Mouse (Mus musculus) erythroblast, adult 5-6 weeks (primary cell): ENCODE data around the gene Pcyt2. TPM values are rescaled to one million over a fixed set of nuclear protein-coding genes. Genes with fewer than 3 reads are reported as not detected.
A peak's percentile ranks its signal among the peaks of the same experiment; 100 is the strongest.
"Not testable (repeated sequence)": the region's sequence is repeated elsewhere in the genome, so short reads cannot be mapped to it uniquely, and the experiment has no call there.

Source experiments
- ATAC-seq: replicated peaks from 2 replicates; pipeline ENCODE4 v1.8.0; 2016; ENCODE audit warnings: moderate number of reproducible peaks, mild to moderate bottlenecking, moderate TSS enrichment, inconsistent platforms; ENCODE audit not compliant: poor library complexity, low FRiP score, severe bottlenecking
- total RNA-seq, 2 experiments: library from RNA; stranded (forward) in 1 of 2; stranded (reverse) in 1 of 2; fragments of 150-400 nt in 1 of 2; fragments of 200-764, 138-1000 nt in 1 of 2; gene quantifications; 2 replicates each; pipeline versions ENCODE4 v1.2.3 to v1.2.4; 2015 to 2017; ENCODE audit warnings: low replicate concordance in 2 of 2

Pcyt2 gene
- total RNA-seq, 2 experiments from 2014 or later, result 7.7 to 39.8 TPM

DNA sequence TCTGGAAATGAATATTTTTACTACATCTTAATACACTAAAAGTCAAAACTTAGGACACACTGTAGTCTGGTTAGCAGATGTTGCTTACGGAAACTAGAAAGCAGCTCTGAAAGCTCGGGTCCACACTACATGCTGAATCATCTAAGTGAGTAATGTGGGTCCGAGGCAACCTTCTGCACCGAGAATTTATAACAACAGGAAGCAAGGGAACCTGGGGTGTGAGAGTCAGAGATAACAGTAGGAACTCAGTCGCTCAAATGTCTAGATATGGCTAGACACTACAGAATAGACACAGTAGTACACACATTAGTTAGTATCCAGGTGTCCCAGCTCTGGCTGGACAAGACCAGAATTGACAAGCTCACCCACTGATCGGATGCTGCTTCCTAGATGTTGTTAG, 29.2 kb downstream of the Pcyt2 start:
- no peak for ATAC-seq

DNA sequence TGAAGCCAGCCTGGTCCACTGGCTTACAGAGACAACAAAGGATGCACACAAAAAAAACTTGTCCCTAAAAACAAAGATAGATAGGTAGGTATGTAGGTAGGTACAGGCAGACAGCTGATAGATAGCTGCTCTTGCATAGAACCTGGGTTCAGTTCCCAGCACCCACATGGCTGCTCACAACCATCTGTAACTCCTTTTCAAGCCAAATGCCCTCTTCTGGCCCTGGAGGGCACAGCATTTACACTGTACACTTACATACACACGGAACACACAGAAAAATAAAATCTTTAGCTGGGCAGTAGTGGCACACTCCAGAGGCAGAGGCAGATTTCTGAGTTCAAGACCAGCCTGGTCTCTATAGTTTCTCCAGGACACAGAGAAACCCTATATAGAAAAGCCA, 33.8 kb downstream of the Pcyt2 start:
- no peak for ATAC-seq

DNA sequence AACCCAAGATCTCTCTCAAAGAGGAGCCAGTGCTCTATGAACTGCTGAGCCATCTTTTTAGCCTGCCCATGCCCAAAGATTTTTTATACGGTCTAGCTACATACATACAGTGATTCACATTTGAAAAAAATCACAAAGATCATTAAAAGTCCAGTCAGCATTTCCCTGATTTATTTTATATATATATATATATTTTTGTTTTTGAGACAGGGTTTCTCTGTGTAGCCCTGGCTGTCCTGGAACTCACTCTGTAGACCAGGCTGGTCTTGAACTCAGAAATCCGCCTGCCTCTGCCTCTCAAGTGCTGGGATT, 34.8 kb downstream of the Pcyt2 start:
- not testable (repeated sequence) for ATAC-seq

DNA sequence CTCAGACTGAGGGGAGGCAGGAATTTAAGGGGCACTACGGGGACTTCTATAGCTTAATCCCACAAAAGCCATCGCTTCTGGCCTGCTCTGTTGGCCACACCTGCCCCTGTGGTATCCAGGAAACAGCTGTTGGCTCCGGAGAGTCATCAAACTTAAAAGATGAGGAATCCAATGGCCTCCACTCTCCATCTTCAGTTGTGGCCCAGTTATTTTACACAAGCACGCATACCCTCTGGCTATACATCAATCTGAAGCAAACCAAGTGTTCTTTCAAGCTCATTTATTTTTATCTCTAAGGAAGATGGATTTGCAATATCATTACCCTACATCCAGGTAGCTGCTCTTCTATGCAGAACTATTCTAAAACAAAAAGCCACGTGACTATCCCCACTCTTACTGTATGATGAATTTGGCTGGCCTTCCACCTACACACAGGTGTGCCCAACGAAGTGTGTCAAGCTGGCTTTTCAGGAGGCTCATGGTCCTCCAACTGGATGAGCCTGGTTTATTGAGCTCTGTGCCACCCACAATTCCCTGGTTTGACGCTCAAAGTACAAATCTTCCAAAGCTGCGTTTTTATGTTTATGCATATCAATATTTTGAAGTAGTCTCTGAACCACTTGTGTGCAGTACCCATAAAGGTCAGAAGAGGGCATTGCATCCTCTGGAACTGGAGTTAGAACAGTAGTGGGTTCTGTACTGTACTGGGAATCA, 35.3 kb downstream of the Pcyt2 start:
- no peak for ATAC-seq

DNA sequence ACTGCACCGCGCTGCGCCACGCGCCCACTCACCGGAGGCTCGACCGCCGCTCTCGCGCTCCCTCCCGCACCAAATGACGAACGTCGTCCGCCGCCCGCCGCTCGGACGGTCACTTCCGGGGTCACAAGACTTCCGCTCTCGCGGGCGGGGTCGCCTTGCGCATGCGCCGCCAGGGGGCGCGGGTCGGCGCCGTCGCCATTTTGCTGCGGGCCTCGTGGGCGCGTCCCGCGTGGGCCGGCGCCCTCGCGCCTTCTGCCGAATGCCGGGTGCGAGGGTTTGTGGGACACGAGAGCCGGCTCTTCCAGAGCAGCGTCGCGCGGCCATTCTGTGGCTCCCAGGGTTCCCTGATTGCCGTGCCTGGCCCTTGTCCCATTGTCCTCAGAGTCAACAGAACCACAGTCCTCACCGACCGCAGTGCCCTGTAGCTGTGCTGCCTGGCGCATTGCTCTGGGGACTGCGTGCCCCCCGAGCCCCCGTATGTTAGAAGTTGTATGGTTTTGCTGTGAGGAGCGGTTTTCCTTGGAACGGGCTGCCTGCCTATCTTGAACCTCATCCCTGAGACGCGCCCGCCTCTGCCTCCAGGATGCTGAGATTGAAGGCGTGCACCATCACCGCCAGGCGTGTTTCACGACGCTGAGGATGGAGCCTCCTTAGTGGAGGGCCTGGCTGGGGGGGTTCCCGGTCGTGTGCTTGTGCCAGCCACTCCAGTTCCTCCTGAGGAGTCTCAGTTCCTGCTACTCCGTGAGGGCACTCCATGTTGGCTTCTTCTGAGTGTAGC, 36.1 kb downstream of the Pcyt2 start, which contains the start of gene Arhgdia:
Gene Arhgdia (minus strand): TSS at position 135 of the 778 bp plus-strand sequence.
- ATAC-seq, result peak; percentile 53

DNA sequence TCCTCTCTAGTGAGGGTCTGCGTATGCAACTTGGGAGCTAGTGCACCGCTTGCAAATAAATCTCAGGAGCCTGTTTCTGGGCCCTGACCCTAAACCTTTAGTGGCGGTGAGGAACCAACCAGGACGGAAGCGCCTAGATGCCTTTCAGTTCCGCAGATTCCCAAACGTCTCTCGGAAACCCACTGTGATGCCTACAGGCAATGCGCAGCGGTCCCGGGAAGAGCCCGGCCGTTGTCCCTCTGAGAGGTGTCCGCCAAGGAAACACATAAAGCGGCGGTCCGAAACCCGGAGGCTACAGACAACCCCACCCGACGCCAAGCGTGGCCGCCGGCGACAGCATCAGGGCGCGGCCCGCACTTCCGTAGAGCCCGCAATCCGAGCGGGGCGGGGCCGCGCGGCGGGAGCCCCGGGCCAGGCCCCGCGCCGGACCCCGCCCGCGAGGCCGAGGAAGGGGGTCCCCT, 36.8 kb downstream of the Pcyt2 start:
- peak; percentile 55 for ATAC-seq

DNA sequence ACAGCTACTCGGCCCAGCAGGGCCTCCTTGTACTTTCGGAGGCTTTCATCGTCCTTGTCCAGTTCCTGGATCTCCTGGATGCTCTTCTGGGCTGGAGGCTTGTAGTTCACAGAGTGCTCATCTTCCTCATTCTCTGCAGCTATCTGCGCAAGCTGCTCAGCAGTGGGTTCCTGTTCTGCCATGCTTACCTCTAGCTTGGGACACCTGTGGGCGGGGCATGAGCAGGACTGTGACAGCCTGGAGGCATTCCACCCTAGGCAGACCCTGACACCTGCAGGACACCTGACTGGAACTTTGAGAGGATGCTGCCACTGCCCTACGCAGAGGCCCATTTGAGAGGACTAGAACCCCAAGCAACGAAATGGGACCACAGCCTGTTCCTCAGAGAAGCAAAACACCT, 37.5 kb downstream of the Pcyt2 start:
- peak; percentile 11; the same call in 1 of the 2 replicates for ATAC-seq

DNA sequence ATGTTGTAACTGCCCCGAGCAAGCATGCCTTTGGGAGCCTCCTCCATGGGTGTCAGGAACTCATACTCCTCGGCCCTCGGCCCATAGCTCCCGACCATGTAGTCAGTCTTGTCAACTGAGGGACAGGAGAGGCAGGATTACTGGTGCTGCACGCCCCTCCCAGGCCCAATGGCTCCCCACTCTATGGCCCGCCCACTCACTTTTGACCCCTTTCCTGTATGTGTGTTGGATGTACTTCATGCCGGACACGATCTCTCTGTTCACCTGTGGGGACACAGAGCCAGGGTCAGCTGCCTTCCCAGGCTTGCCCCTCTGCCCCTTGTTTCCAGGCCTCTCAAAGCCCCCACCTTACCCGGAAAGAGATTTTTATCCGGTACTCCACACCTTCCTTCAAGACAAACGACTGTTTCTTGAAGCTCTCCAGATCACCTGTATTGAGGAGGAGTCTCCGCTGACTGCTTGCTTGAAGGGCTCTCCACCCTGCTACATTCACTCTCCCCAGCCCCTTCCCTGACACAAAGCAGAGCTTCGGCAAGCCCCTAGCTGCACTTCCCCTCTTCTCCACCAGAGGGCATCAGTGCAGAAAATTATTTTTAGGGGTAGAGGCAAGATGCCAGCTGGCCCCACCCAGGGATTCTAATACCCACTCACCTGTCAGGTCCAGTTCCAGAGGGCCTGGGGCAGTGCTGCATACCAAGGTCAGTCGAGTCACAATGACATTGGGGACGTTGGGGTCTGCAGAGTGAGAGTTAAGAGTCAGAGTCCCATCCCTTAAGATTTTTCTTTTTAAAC, 38.2 kb downstream of the Pcyt2 start:
- ATAC-seq, result peak; percentile 53

DNA sequence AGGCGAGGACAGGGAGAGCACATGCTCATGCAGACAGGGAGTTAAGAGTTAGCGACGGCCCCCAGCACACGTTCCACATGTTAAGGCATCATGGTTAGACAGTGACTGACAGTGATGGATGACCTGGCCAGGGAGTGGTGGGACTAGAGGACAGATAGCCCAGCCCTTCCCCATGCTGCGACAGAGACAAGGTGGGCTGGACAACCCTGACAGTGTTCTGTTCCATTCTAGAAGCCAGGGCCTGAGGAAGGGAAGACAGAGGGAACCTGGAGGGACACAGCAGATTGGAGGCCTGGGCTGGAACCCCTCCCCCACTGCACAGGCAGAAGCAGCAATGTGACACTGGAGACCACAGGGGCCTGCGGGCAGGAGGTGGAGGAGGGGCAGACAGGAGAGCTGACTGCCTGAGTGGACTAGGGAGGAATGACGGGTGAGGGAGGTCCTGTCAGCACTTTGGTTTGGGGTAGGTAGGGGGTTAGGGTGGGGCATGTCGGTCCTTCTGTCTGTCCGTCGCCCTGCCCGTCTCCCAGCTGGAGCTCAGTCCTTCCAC, 39.0 kb downstream of the Pcyt2 start:
- no peak for ATAC-seq

DNA sequence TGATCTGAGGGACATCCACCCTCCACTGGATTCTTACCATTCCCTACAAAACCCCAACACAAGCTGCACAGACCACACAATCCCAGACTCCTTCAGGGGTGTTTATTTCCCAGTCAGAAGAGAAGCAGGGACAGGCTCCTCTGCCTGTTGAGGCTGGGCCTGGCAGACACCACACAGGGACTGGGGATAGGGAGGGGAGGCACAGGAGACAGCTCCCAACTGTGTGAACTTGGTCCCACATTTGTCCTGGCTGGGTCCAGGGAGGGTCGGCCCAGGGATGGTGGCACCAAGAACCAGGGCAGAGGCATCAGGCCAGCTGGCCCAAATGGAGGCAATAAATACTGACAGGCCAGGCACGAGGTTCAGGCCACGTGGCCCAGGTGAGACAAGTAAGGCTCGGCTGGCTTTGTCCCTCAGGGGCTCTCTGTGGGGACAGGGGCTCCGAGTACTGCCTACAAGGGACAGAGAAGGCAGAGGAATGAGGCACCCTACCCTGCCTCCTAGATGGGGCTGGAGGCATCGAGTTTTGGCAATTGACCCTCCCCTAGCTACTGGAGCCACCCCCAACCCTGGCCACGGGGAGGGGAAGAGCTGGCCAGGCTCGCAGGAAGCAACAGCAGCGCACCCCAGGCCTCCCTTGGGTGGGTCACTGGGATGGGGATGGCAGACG, 39.6 kb downstream of the Pcyt2 start:
- no peak for ATAC-seq

DNA sequence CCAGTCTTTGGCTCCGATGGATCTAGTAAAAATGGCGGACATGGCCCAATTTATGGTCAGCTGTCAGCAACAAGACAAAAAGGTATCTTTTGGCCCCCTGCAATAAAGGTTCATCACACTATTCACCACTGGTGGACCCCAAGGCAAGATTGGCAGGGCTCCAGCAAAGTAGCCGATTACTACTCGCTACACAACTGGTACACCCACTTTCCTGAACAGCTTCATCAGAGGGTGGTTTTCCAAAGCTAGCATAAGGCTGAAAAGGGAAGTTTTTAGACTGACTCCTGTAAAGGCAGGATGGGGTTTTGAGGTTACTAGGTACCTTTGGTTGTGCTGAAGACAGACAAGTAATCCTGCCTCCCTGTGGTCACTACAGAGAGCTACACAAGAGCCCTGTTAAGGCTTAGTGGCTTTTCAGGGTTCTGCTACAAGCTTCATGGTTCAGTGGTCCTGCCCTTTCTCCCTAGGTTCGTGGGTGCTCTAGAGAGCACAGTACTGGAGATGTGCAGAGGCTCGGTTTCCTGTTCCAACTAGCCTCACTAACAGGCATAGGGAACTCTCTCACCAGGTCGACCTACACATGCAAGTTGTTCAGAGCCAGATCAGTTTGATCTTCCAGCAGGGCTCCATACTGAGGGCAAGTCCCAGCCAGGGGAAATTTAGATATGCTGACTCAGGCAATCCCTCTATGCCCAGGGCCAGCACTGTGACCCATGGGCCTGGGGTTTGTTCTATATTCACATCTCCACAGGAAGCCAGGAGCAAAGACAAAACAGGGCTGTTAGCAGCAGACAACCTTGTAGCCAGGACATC, 40.3 kb downstream of the Pcyt2 start:
- ATAC-seq, result no peak

DNA sequence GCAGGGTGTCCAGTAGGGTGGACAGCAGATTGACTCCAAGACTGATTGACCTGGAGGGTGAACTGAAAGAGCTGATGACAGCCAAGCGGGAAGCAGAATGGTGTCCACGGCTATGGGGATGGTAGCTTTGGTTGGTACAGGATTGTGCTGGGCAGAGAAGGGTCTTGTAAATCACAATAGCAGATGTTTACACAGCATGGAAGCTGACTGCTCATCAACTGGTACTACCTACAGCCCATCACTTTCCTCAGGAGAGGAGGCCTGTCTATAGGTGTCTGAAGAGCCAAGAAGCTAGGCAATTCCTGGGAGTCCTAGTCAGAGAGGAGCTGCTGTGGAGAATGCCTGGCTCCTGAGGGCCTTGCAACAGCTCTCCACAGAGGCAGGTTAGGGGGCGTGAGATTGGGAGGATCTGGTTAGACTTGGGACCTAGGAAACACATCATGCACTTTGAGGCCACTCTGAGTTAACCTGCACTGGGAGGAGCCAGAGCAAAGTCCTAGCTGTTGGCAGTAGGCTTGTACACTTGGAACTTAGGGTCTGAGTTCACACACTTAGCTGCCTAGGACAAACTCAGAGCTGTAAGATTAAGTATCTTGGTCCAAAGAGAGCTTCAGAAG, 41.3 kb downstream of the Pcyt2 start:
- ATAC-seq, result no peak

DNA sequence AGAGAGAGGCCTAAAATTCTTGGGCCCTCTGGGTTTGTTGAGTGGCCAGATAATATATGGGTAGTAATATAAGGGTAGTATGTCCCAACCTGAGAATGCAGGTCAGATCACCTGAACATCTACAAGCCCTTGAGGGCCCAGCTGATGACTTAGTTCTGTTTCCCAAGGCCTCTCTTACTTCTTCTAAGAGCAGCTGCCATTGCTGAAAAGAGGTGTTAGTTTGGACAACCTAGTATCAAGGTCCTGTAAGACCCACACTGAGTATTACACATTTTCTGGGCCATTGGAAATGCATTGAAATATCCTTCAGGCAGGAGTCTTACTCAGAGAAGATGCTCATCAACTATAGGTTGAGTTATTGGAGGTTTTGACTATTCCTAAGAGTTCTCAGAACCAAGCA, 41.8 kb downstream of the Pcyt2 start:
- no peak for ATAC-seq

DNA sequence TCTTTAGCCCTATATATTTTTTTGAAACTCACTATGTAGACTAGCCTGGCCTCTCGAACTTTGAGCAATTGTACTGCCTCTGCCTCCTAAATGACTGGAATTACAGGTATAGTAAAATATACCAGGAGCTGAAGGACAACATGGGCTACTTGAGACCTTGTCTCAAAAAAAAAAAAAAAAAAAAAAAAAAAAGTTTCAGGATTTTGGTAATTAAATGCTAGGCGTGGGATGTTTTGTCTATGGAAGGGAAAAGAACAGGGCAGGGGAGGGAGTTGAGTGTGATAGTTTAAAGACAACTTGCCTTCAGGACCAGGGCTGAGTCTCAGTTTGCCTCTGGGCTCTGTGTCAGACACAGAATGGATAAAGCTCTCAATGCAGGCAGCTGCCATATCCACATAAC, 42.7 kb downstream of the Pcyt2 start:
- no peak for ATAC-seq

DNA sequence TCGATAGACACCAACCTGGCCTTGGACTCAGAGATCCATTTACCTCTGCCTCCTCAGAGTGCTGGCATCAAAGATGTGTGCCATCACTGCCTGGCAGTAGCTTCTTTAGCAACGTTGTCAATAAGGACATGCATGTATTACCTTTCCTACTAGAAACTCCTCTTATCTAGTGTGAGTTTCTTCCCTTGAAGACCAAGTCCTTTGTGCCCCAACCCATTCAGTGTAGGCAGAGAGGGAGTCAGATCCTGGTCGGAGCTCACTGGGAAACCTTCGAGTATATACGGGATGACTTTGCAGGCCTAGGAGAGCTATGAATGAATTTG, 43.5 kb downstream of the Pcyt2 start:
- no peak for ATAC-seq

DNA sequence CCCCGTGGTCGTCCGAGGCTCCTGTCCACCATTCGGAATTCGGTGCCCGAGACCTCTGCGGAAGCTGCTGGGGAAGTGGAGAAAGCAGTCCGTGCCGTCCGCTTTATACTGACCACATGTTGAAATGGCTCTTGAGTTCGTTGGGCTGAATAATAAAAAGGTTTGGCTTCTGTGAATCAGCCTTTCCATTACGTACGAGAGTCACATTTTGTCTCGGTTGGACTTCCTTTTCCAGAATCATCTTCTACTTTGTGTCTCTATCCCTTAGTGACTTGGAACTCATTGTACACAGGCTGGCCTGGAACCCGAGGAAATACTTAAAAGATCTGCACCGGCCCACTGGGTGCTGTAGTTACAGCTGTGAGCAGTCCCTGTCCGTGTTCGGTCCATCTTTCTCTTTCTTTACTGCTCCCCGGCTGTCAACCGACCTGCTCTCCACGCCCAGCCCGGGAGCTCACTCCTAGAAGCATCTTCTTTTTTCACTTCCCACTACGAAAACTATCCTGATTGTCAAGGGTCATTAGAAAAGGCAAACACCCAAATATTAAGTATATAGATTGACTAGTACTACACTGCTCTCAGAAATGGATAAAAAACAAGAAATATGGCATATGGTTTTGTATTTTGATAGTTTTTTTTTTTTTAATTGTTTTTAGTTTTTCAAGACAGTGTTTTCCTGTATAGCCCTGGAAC, 44.0 kb downstream of the Pcyt2 start:
- no peak for ATAC-seq

DNA sequence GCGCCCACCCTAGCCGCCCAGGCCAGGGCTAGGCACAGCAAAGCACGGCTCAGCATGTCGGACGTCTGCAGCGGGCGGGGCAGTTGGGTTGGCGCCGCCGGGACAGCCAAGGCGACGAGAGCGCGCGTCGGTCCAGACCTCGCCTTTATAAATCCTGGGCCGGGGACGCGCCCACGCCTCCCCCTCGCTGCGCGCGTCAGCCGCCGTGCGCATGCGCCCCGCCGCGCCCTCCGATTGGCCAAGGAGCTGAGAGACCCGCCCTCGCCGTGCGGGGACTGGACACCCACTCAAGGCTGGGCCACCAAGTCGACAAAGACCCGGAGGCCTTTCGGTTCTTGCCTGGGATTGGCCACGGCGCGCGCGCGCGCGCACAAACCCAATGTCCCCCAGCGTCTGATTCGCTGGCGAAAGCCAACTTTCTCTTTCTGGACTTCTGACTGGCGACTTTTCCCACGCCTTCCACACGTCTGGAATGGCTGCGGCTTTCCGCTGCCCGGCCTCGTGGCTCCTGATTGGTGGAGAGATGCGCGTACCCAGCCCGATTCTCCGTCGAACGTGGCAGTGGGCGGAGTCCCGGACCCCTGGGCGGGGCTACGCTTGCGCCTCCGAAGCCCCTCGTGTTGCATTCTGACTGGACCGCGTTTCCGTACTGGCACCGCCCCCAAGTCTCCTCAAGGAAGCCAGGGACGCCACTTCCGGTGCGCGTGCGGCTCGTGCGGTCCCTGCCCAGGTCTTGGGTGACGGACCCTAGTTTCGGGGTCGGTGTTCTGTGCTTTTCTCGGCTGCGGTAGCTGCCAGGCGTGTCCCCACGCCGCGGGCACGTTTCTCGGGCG, 44.8 kb downstream of the Pcyt2 start, which contains the start of gene P4hb:
Gene P4hb (minus strand): TSS at position 502 of the 833 bp plus-strand sequence.
- peak; percentile 87 for ATAC-seq
